Mouse (Mus musculus) liver (tissue): ENCODE results near the gene Csnk2b.

Experiments used
- DNase-seq: peaks from one replicate; pipeline ENCODE4 v3.0.0-alpha.2; 2020; ENCODE audit warnings: mixed read lengths

The Csnk2b gene

DNA sequence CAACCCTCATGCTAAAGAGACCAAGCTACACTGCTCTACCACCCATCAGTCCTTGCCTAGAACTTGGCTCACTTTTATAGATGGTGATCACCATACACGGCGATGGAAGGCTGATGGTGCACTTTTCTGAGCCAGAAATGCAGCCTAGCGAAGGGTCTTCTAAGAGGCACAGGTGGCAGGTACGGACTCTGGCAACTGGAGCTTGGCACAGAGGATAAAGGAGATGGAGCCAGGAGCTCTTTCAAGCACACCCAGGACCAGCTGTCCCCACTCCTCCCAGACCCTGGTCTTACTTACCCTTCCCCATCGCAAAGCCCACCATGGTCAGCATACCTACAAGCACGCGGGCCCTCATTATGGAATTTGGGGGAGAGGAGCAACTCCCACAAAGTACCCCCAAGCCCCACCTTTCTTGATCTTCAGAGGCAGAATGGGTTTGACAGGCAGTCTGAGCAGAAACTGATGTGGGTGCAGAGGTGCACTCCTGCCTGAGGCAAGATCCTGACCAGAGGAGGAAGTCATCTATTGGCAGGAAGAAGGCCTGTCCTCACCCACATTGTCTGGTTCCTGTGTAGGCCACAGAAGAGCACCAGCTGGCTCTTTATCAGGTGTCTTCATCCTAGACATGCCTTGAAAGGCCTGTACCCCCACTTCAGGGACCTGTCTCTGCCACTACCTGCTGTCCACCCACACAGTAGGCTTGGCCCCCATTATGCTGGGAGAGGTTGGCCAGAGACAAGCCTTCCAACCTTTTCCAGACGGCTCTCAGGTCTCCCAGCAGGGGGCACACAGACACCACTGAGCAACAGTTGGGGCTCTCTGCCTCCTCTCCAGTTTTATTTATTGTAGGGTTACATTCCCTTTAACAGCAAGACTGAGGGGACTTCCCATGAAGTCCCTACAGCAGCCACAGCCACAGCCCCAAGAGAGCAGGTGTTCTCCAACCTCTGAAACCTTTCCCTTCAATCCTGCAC, 6.5 kb downstream of the Csnk2b start, which contains the start of gene Ly6g5b:
Gene Ly6g5b (minus strand): TSS at position 383 of the 974 bp plus-strand sequence.
- DNase-seq = peak; percentile 49

DNA sequence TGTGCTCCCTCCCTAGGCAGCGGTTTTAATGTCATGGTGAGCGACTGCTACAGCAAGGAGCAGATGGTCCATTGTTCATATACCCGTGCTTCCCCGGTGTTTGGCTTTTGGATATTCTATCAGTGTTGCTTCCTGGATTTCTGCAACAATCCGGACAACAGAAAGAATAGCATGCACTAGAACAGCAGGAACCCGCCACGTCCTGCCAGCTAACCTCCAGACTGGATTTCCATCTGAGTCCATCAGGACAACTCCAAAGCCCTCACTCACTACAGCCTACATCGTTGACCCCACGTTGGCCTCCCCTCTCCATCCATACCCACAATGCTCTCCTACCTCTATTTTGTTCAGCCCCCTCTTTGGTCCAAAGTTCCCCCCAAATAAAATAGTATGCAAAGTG, 10.1 kb downstream of the Csnk2b start:
- DNase-seq = no peak

DNA sequence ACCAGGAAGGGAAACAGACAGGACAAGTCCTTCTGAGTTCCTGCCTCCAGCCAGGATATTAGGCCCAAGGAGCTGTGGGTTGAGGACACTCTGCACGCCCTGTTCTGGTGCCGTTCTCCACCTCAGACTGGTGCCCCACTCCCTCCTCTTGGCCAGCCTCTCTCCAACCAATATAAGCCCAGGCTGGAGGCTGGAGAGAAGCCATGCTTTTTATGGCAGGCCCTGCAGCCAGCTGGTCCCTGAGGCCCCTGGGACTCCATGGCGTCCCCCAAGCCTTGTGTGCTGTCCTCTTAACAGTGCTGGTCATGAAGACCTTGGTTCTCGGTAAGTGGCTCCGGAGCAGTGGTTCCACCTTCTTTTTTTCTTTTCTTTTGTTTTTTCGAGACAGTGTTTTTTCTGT, 13.8 kb downstream of the Csnk2b start, which contains the start of gene Ly6g5c:
Gene Ly6g5c (plus strand): TSS at position 183 of the 400 bp plus-strand sequence.
- no peak for DNase-seq

DNA sequence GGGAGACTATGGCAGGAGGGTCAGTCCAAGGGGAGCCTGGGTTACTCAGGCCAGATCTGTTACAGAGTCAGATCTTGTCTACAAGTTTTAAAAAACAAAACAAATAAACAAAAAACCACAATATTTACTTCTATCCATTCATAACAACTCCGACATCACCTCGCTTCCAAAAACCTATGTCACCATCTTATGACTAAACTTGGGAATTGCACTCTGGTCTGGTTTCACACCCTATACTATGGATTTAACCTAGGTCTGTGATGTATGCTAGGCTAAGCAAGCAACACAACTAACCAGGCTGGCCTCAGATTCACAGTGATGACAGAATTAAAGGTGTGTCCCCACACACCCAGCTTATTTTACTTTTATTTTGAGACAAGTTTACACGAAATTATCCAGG, 15.3 kb downstream of the Csnk2b start:
- DNase-seq = no peak

DNA sequence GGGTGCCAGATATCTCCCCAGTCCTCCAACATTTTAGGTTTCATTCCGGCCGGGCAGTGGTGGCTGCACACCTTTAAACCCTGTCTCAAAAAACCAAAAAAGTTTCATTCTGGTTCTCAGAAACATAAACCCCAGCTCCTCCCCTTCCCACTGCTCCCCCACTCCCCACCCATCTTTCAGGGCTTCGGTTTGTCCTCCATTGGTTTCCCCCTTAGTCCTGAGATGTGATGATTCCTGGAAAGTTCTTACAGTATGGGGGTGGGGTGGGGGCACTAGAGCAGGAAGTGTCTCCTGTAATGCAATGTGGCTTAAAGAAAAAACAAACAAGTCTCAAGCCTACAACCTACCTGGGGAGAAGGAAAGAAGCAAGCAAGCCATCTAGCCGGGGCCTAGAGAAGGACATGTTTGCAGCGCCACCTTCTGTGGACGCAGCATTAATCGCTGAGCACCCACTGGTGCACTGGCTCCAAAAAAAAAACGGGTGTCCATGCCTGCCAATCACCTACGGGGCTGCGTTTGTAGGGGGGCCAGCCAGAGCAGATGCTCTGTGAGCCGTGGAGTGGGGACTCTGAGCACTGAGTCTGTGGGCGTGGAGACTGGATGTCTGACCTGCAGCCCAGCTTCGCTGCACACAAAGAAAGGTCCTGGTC, 16.0 kb downstream of the Csnk2b start:
- peak; percentile 62 for DNase-seq

DNA sequence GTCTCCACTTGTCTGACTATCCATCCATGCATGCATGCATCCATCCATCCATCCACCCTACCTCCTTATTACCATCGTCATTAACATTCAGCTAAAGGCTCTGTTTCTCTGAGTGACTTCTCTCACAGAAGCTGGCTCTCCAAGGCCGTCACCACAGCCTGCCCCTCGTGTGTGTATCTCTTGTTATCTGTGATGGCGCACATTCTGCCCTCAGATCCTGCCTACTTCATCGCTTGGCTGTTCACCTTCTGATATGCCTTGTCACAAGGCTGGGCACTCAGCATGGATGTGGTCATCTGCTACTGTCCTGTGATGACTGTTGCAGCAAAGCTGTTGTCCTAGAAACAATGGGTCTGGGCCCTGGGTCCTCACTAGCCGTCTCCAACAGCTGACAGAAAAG, 17.1 kb downstream of the Csnk2b start:
- DNase-seq = peak; percentile 82

DNA sequence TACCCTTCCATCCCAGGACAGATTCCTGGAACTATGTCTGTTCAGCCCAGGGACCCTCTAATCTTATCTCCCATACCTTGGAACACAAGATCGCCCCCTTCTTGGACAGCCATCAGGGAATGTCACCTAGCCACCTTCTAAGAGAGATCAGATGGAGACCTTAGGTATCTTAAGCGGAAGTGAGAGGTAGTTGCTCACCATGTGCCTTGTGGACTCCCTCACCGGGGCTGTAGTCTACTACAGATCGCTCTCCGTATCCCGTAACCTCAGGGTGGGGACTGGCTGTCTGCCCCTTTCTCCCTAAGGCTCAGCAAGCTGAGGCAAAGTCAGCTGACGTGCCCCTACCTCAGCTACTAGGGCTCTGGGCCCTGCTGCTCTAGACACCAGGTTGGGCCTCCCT, 17.8 kb downstream of the Csnk2b start:
- DNase-seq = no peak

DNA sequence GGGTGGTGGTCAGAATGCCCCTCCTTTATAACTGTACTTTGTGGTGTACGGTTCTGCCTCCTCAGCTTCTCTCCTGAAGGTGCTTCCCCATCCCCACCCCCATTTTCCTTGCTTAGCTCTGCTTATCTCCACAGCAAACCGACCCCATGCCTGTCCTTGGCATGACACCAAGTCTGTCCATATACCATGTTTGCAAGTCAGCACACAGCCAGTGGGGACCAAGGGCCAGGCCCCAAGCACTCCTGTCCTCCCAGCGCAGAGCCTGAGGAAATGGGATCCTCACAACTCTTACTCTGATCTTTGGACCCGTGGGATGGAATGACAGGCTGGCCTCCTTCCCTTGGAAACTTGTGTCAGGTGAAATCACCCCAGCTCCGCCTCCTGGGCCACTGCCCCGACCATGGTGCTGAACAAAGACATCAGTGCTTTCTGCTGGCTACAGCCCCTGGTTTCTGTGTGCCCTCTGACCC, 18.6 kb downstream of the Csnk2b start:
- DNase-seq = no peak

DNA sequence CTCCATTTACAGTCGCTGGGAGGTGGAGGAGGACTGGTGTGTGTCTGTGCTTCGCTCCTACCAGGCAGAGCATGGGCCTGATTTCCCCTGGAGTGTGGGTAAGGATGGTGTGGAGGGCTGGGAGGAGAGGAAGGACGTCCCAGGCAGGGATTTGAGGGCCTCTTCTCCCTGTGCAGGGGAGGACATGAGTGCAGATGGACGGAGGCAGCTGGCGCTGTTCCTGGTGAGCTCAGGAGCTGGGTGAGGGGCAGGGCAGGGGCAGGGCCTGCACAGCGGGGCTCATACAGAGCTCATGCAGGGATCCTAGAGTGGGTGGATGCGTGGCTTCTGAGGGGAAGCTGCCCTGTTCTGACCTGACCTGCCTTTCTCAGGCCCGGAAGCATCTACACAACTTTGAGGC, 19.6 kb downstream of the Csnk2b start:
- DNase-seq = no peak

DNA sequence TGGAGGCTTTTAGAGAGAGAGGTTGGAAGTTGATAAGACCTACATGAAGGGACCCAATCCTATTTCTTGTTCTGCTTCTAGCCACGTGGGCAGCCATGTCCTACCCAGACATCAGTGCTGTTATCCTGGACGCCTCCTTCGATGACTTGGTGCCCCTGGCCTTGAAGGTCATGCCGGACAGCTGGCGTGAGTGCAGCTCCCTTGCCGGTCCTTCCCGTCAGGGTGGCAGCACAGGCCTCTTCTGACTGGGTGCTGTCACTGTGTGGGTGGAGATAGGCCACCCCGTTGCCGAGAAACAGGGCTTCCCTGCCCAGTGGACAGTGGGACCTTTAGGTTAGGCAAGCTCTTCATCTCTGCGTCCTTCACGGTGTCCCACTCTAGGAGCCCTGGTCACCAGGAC, 20.7 kb downstream of the Csnk2b start:
- DNase-seq = no peak

DNA sequence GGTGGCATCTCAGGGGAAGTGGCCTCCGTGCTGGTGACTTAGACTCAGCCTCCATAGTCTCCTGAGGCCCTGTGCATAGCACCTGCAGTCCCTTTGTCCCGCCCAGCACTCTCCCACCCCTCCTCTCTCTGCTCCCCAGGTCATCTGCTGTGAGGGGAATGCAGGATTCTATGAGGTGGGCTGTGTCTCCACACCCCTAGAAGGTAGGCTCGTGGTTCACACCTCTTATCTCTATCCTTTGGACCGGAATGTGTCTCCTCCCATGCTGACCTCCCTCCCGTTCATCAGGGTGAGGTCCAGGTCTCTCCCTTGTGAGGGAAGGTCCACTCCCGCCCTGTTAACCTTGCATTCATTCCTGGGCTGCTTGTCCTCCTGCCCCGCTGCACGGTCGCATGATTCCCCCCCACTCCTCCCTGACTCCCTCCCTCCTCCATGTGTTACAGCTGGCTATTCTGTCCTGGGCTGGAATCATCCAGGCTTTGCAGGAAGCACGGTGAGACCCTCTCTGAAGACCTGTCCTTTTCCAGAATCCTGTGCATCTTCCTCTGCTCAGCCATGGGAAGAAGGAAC, 21.6 kb downstream of the Csnk2b start:
- no peak for DNase-seq

DNA sequence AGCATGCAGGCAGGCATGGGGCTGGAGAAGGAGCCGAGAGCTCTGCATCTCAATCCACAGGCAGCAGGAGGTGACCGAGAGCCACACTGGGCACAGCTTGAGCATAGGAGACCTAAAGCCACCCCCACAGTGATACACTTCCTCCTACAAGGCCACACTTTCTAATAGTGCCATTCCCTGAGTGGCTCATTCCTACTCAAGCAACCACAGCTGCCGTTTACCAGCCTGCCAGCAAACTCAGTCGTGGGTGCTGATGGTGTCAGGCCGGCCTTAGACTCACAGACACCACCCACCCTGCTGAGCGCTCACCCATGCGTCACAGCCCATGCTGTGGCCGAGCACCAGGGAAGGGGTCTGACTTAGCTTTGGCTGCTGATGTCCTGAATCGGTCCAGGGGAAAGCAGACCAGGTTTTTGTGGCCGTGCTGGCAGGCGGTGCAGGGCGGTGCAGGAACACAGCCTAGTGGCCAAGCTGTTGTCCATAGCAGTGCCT, 24.6 kb downstream of the Csnk2b start:
- DNase-seq = no peak

DNA sequence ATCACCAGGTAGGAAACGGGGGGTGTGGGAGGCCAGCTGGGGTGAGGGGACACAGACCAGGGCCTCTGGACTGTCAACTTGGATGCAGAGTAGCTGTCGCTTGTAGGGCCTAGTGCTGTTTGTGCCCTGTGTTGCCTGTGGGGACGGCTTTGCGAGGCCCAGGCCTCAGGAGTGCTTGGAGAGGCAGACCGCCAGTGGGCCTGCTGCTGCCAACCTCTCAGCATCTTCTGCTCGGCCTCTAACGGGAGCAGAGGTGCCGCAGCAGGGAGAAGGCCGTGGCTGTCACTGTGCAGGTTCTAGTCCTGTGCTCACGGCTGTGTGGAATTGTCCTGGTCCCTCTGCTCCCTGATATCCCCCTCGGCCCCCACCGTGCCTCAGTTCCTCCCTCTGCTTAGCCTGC, 25.3 kb downstream of the Csnk2b start:
- no peak for DNase-seq

DNA sequence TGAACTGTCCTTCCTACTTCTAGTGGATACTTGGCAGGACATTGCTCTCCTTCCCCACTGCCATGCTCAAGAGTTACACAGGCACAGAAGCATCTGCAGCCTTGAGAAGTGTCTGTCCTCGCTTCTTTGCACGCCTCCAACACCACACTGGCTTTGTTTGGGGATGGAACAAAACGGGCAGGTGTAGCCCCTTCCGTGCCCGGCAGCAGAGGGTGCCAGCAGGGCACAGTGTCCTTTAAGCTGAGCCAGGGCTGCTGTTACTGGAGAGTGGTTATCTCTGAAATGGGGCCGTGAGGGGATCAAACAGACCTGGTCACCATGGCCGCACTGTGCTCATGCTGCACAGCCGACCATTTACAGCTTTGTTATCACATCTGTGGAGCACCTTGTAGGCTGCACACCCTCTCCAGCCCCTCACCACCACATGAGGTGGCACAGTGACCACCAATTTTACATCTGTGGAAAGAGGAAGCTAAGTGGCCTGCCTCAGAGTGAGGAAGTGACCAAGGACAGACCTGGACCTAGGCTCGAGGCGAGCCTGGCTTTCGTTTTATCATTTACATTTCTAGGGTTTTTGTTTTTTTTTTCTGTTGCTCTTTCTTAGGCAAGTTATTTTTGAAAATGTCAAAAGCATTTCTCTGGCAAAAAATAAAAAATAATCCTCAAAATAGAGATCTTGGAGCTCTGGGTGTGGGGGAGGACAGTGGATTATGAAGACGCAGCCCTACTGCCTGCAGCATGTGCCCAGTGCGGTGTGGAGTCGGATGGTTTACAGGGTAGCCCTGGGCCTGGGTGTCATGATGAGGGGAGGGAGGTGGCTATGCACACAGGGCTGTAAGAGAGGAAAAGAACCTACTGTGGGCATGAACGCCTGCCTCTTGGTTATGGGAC, 27.1 kb downstream of the Csnk2b start:
- DNase-seq = no peak

DNA sequence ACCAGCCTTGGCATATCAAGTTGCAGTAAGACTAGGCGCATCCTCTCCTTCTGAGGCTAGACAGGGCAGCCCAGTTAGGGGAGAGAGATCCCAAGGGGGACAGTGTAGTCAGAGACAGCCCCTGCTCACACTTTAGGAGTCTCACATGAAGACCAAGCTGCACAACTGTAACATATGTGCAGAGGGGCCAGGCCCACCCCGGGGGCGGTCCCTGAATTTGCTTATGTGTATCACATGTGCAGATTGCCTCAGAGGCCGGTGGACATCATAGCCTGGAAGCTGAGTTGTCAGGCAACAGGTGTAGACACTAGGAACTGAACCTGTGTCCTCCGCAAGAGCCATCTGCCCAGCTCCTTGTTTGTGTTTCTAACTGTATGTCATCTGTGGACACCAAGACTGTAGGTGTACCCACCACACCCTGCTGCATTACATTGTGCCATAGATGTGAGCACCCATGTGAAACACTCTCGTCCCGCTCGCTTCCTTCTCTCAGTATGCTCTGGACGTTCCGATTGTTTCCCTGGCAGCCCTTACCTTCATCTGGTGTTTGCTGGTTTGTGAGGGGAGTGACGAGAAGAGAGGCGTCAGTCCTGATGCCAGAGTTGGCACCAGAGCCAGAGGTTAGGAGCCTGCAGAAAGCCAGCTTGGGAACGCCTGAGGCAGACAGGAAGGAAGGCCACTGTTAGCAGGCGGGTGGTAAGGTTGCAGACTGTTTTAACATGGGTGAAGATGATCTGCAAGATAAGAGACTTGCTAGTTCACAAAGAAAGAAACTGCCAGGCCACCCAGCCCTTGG, 29.3 kb downstream of the Csnk2b start:
- DNase-seq = no peak

DNA sequence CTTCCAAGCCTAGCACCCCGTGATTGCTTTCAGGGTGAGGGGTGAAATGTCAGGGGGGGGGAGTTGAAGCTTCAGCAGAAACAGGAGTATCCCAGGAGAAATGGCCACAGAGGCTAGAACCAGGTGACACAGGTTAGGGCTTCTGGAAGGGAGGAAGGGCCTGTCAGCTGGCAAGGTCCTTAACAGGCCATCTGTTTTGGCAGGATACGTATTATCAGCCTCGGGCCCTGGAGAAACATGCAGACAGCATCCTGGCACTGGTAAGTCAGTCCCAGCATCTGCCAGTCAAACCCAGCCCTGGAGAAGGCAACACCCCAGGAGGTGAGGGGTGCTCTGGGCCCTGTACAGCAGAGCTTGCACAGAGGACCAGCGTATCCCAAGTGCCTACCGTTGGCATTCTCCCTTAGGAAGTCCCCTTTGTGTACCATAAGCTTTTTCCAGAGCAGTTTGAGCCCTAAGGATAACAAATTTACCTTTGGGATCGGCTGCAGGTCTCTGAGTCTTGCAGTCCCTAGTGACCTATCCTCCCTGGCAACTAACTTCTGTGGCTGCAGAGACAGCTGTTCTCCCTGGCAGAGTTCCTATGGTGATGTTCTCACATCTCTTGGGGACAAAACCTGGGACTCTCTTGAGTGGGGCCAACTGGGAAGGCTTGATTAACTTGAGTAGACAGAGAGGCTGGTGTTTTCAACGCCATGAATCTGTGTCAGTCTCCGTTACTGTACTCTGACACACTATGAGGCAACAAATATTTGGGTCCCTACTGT, 31.5 kb downstream of the Csnk2b start:
- peak; percentile 68 for DNase-seq

DNA sequence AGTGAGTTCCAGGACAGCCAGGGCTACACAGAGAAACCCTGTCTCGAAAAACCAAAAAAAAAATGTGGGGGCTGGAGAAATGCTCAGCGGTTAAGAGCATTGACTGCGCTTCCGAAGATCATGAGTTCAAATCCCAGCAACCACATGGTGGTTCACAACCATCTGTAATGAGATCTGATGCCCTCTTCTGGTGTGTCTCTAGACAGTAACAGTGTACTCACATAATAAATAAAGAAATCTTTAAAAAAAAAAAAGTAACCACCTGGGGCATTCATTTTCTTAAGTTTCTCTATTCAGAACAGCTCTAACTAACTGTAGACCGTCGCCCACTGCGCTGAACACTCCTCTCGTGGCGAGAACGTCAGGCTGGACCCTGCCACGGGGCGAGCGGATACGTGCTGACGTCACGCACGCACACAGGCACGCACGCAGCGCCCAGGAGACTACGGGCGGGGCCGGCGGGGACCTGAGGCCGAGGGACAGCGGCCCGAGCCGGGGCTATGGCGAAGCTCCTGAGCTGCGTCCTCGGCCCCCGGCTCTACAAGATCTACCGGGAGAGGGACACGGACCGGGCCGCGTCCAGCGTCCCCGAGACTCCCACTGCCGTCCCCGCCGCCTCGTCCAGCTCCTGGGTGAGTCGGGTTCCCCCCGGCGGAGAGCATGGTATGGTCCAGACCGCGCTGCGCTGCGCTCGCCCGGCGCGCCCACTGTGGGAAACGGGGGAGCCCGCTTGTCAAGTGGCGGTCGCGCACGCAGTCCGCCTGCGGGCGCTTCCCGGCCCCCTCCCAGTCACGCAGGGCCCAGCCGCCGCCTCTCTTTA, 32.8 kb downstream of the Csnk2b start, which contains the start of gene Abhd16a:
Gene Abhd16a (plus strand): TSS at position 439 of the 820 bp plus-strand sequence.
- DNase-seq = peak; percentile 94

DNA sequence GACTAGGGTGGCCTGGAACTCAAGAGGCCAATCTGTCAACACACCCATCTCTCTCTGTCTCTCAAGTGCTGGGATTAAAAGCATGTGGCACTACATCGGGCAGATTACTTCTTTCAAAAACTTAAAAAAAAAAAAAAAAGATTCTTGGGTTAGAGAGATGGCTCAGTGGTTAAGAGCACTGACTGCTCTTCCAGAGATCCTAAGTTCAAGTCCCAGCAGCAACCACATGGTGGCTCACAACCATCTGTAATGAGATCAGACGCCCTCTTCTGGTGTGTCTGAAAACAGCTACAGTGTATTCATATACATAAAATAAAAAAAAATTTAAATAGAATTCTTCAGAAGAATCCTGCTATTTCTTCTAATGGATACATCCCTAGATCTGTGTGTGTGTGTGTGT, 33.7 kb downstream of the Csnk2b start:
- no peak for DNase-seq

DNA sequence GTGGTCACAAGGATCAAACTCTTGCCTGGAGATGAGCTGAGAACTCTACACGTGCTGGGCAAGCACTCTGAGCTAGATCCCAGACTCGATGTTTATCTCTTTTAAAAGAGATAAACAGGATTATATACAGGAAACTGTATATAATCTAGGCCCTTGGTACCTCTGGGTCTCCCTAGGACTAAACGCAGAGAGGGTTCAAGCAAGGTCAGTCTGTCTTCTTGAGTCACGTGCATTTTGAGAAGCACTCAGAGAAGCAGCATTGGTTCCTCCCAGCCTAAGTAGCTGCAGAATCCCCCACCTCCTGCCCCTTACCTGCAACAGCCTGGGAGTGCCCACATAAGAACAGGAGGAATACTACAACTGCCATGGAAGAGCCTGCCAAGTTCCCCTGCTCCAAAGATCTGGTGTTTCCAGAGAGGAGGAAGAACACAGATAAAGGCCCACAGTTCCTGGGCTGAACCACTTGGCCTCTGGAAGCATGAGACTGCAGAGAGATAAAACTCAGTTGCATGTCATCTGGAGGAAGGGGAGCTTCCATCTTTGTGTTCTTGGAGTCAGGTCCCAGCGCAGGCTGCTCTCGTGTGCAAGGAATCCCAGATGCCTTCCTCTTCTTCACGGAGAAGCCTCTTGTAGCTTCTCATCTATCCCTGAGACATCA, 36.5 kb downstream of the Csnk2b start, which contains the start of gene Ly6g6f:
Gene Ly6g6f (minus strand): TSS at position 403 of the 658 bp plus-strand sequence.
- DNase-seq = no peak
